Mouse (Mus musculus) Patski (cell line): Measurements from ENCODE around the gene Plac1. TPM values are rescaled to one million over a fixed set of nuclear protein-coding genes. Genes with fewer than 3 reads are reported as not detected.
A peak's percentile ranks its signal among the peaks of the same experiment; 100 is the strongest.

Source experiments
- ATAC-seq: fragments of 100-300 bp; one replicate; pipeline ENCODE4 v1.8.0; 2021
- CTCF ChIA-PET: fragments of 350-600 bp; sonication (Branson Sonifier 250); formaldehyde crosslinking; loops from one replicate; lab custom pipeline; 2022; ENCODE audit warnings: inconsistent platforms; lab: Charles Lee
- POLR2A ChIA-PET: fragments of 350-600 bp; sonication (Branson Sonifier 250); formaldehyde crosslinking; loops from one replicate; lab custom pipeline; 2022; ENCODE audit warnings: antibody characterized with exemption, inconsistent platforms; lab: Charles Lee
- DNase-seq: peaks from one replicate; pipeline ENCODE4 v3.0.0-alpha.2; 2011; ENCODE audit warnings: low read depth, low spot score
- H3K27me3 ChIP-seq: fragments of 371-371 bp; one replicate; pipeline ENCODE4 v1.5.1; 2021
- CTCF ChIP-seq: fragments of 100-300 bp; IDR thresholded peaks from one replicate; pipeline ENCODE4 v1.5.1; 2021
- in situ Hi-C: fragments of 300-500 bp; cut with MboI; formaldehyde crosslinking; loops from 3 replicates; pipeline ENCODE4 v1.11.1; 2018; ENCODE audit warnings: low pct_unique_long_range_greater_than_20kb, mixed read lengths
- polyA plus RNA-seq: library from polyadenylated mRNA; unstranded; gene quantifications from one replicate; pipeline ENCODE4 v1.2.3, GENCODE M21; 2021

The Plac1 gene
- polyA plus RNA-seq, 1 experiment from 2014 or later = 0.12 TPM

- ATAC-seq (no peak), DNase-seq (no peak)
- no peak for TF ChIP-seq CTCF
- POLR2A ChIA-PET = no interaction called here
- CTCF ChIA-PET = interaction anchor here (1.0 kb wide), 2 partner anchors 11 to 29 kb away, joined by 3 read pairs; no protein-coding TSS in a partner anchor
- peaks cover 38% of the 10 kb centered on the region for H3K27me3 ChIP-seq
- in situ Hi-C loops = no loop called here
Measured at GRCm38 (mm10) chrX:53085559-53085958, 154.4 kb downstream of the Plac1 start.

GRCm38 (mm10) chrX:53064406-53064805 lies 175.5 kb downstream of the Plac1 start:
- POLR2A ChIA-PET = no interaction called here
- no peak for ATAC-seq
- in situ Hi-C loops = no loop called here

DNA sequence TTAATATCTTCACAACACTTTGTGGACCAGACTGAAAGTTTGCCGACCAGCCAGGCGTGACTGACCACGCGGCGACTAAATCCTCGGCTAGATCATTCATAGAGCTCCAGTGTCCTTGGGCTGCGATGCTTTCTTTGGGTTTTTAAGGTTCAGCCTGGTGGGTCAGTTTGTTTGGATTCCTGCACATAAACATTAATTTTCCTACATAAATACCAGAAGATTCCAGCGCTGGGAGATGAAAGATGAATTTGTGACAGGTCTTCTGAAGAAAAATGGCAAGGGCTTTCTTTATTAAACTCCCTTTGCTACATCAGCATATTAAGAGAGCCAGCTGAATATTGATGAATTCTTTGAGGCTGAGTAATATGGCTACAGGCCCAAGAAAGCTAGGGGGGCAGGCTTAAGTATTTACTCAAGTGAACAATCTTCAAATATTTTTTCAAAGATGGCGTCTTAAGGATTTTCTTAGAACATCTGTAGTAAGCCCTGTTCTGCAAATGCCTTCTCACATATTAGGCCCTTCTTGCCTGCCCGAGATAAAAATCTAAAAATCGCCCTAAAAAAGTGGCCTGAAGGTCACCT lies 180.4 kb downstream of the Plac1 start:
- ATAC-seq = no peak
- ChIA-PET POLR2A (no interaction called here), CTCF (interaction anchor here (1.0 kb wide), 1 partner anchor 49 kb away, joined by 3 read pairs; no protein-coding TSS in a partner anchor)
- no peak for TF ChIP-seq CTCF
- H3K27me3 ChIP-seq = peaks cover 6% of the 10 kb centered on the region
- in situ Hi-C loops = no loop called here
- no peak for DNase-seq

More at GRCm38 (mm10) chrX:53064406-53064805, 175.5 kb downstream of the Plac1 start:
- CTCF ChIA-PET = no interaction called here
- DNase-seq = no peak
- TF ChIP-seq CTCF = no peak
- peaks cover 4% of the 10 kb centered on the region for H3K27me3 ChIP-seq

DNA sequence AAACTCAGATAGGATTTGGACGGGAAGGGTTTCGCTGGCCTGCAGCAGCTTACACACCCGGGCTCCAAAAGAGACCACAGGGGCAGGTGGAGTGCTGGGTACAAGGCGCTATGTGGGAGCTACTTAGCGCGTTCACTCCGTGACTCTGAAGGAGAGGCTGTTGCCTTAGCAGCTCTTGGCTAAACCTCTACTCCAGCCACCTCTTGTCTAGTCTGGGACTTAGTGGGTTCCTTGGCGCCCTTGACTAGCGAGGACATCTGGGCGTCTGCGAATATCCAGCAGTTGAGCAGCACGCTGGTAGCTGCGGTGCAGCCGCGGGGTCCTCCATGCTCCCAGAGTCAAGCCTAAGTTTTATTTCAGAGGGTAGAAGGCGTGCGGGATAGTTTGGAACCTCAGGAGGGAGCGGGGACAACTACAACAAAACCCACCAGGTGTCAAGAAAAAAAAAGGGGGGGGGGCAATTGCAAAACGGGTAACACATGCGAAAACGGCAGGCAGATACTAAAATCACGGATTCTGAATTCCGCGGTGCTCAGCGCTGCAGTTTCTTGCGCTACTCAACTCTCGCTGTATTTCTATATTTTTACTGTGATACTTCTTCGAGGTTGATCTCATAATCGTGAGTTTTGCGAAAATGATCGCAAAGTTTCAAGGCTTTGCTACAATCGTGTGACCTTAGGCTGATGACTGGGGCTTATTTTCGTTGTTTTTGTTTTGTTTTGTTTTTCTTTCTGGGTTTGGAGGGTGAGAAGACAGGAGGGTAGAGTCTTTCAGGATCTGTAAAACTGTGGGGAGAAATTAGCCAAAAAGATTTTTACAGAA lies 181.2 kb downstream of the Plac1 start:
- ChIA-PET CTCF (interaction anchor here (1.0 kb wide), 1 partner anchor 50 kb away, joined by 3 read pairs; no protein-coding TSS in a partner anchor), POLR2A (interaction anchor here (0.6 kb wide), 1 partner anchor 43 kb away, joined by 5 read pairs; no protein-coding TSS in a partner anchor)
- TF ChIP-seq CTCF = no peak
- in situ Hi-C loops = no loop called here
- ATAC-seq = no peak
- H3K27me3 ChIP-seq = peaks cover 7% of the 10 kb centered on the region
- DNase-seq = no peak

DNA sequence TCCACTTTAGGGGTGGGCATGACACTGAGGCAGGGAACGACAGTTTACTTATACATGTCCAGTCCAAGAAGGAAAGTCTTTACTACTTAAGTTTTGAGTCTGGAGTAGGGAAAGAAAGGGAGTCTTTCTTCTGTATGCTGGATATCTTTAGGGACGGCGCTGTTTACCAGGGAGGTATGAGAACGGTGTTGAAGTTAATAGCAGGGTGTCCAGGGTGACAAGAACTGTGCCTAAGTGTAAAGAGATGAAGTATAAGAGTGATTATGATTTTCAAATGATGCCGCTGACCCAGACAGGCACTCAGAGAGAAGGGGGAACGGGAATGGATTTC lies 182.2 kb downstream of the Plac1 start:
- CTCF ChIA-PET = no interaction called here
- H3K27me3 ChIP-seq = peaks cover 5% of the 10 kb centered on the region
- no peak for TF ChIP-seq CTCF
- in situ Hi-C loops = no loop called here
- ATAC-seq (no peak), DNase-seq (no peak)
- POLR2A ChIA-PET = no interaction called here

DNA sequence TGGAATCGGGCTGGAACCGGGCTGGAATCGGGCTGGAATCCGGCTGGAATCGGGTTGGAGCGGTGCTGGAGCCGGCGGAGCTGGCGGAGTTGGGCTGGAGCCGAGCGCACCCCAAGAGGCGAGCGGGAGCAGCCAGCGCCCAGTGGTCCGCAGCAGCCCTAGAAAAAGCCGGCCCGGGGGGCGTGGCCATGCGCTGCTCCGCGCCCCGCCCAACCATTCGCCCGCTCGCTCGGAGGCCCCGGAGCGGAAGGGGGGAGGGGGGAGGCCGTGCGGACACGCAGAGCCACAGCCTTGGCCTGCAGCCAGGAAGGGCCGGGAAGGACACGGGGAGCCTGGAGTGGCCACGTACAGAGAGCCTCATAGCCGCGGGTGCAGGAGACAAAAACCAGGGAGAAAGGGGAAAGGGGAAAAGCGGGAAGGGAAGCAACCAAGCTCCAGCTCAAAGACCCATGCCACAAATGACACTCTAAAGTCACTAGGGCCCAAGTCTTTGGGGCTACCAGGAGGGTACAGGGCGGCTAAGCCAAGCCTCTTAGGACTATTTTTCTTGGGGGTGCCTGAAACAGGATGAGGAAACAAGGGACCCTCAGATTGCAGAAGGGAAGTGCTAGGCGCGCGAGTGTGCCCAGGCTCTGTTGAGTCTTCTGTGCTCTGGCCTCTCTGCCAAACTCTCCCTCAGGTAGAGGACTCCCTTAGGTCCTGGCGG lies 182.7 kb downstream of the Plac1 start:
- ChIA-PET CTCF (interaction anchor here (0.6 kb wide), 1 partner anchor 43 kb away, joined by 3 read pairs; no protein-coding TSS in a partner anchor), POLR2A (no interaction called here)
- ATAC-seq (peak; percentile 89), DNase-seq (no peak)
- peaks cover 3% of the 10 kb centered on the region for H3K27me3 ChIP-seq
- no peak for TF ChIP-seq CTCF
- in situ Hi-C loops = no loop called here

- TF ChIP-seq CTCF = no peak
- peaks cover 3% of the 10 kb centered on the region for H3K27me3 ChIP-seq
- peak; percentile 41 for ATAC-seq
- ChIA-PET POLR2A (no interaction called here), CTCF (interaction anchor here (0.6 kb wide), 1 partner anchor 43 kb away, joined by 3 read pairs; no protein-coding TSS in a partner anchor)
- DNase-seq = no peak
- in situ Hi-C loops = no loop called here
Measured at GRCm38 (mm10) chrX:53056627-53057026, 183.3 kb downstream of the Plac1 start.

GRCm38 (mm10) chrX:53055771-53056170 lies 184.1 kb downstream of the Plac1 start:
- H3K27me3 ChIP-seq = peaks cover 3% of the 10 kb centered on the region
- ChIA-PET CTCF (no interaction called here), POLR2A (no interaction called here)
- no peak for TF ChIP-seq CTCF
- in situ Hi-C loops = no loop called here
- no peak for ATAC-seq
- DNase-seq = no peak

- no peak for TF ChIP-seq CTCF
- ChIA-PET CTCF (no interaction called here), POLR2A (no interaction called here)
- H3K27me3 ChIP-seq = peaks cover 3% of the 10 kb centered on the region
- no peak for DNase-seq
- in situ Hi-C loops = no loop called here
- no peak for ATAC-seq
Measured at GRCm38 (mm10) chrX:53053885-53054284, 186.0 kb downstream of the Plac1 start.

- DNase-seq = no peak
- ATAC-seq = no peak
- TF ChIP-seq CTCF = no peak
Measured at GRCm38 (mm10) chrX:53052652-53053500, 187.0 kb downstream of the Plac1 start.

More at GRCm38 (mm10) chrX:53052652-53053500, 187.0 kb downstream of the Plac1 start:
- in situ Hi-C loops = no loop called here
- peaks cover 8% of the 10 kb centered on the region for H3K27me3 ChIP-seq
- CTCF ChIA-PET = no interaction called here
- POLR2A ChIA-PET = no interaction called here
